13 mouse cellular contexts compared by ENCODE assay signal in genomic region chrX:161634342-161634741, GRCm38 (mm10).
DNase-seq lines count a peak whose midpoint lies in the region; ATAC-seq lines count a peak whose summit lies in the region.
"Had no signal": no experiment of that assay in that cellular context is flagged by ENCODE, and none has a peak within 500 bp of the region (broad histone marks: within the 10 kb centered on the region; RNA-seq: fewer than 3 reads in every experiment).

No protein-coding gene starts in this region.

- no peak overlapping the region for H3K9ac ChIP-seq in forebrain, embryonic 16.5 days (replicated peaks; ENCODE audit: low read depth, low read length)
- H3K9ac ChIP-seq in midbrain, embryonic 16.5 days (ENCODE audit: low read depth, low read length), result no peak overlapping the region
- H3K9ac ChIP-seq in intestine, embryonic 16.5 days (ENCODE audit: low read depth, low read length), result no peak overlapping the region
- H3K9ac ChIP-seq: intestine, embryonic 15.5 days; liver, postnatal 0 days had no signal

- H3K4me3 ChIP-seq in forebrain, embryonic 16.5 days (replicated peaks; ENCODE audit: low read length), result no peak overlapping the region
- H3K4me3 ChIP-seq in midbrain, embryonic 16.5 days (ENCODE audit: low read depth, low read length), result no peak overlapping the region
- no peak overlapping the region for H3K4me3 ChIP-seq in intestine, embryonic 16.5 days (ENCODE audit: low read length)
- H3K4me3 ChIP-seq: intestine, embryonic 15.5 days had no signal

- DNase-seq in kidney, adult 9 months, result peak; percentile 4
- no peak for DNase-seq in kidney, postnatal 4 days
- peak; percentile 5 for DNase-seq in MN1 (ENCODE audit: low spot score)
- no peak for DNase-seq in spleen, postnatal 4 days (ENCODE audit: low spot score in 2 of 2)
- DNase-seq in left cerebral cortex, postnatal 4 days, result no peak
- DNase-seq: liver, postnatal 0 days; right cerebral cortex, postnatal 25 days had no signal

- no peaks in the 10 kb centered on the region for H3K36me3 ChIP-seq in forebrain, embryonic 16.5 days (ENCODE audit: control insufficient read depth, insufficient read depth)
- H3K36me3 ChIP-seq in midbrain, embryonic 16.5 days (ENCODE audit: control insufficient read depth, insufficient read depth, low read length), result no peaks in the 10 kb centered on the region
- H3K36me3 ChIP-seq in intestine, embryonic 16.5 days (ENCODE audit: control insufficient read depth, insufficient read depth, low read length), result no peaks in the 10 kb centered on the region
- H3K36me3 ChIP-seq: intestine, embryonic 15.5 days had no signal

- H3K9me3 ChIP-seq in forebrain, embryonic 16.5 days (ENCODE audit: control insufficient read depth, low read length), result no peaks in the 10 kb centered on the region
- H3K9me3 ChIP-seq in midbrain, embryonic 16.5 days (replicated peaks; ENCODE audit: control insufficient read depth, low read length, poor library complexity, severe bottlenecking), result no peaks in the 10 kb centered on the region
- H3K9me3 ChIP-seq in intestine, embryonic 16.5 days (ENCODE audit: control insufficient read depth, low read length), result no peaks in the 10 kb centered on the region
- H3K9me3 ChIP-seq: intestine, embryonic 15.5 days had no signal

- ATAC-seq in forebrain, embryonic 16.5 days, result peak; percentile 87
- ATAC-seq in midbrain, embryonic 16.5 days, result peak; percentile 96
- ATAC-seq in intestine, embryonic 16.5 days, result no peak
- ATAC-seq: intestine, embryonic 15.5 days; liver, postnatal 0 days had no signal

- no peaks in the 10 kb centered on the region for H3K4me1 ChIP-seq in forebrain, embryonic 16.5 days (replicated peaks; ENCODE audit: control insufficient read depth, insufficient read depth, low read length)
- no peaks in the 10 kb centered on the region for H3K4me1 ChIP-seq in midbrain, embryonic 16.5 days (ENCODE audit: control insufficient read depth, insufficient read depth, low read length)
- H3K4me1 ChIP-seq in intestine, embryonic 16.5 days (ENCODE audit: control insufficient read depth, insufficient read depth, low read length), result no peaks in the 10 kb centered on the region
- H3K4me1 ChIP-seq: intestine, embryonic 15.5 days had no signal

- WGBS in forebrain, embryonic 16.5 days, result 76% methylated on average over 2 of the region's 2 CpGs
- WGBS in midbrain, embryonic 16.5 days, result 78% methylated on average over 2 of the region's 2 CpGs
- WGBS in intestine, embryonic 16.5 days, result 59% methylated on average over 2 of the region's 2 CpGs

- intact Hi-C loops in left cerebral cortex, postnatal 4 days (cut with DNase I), result no loop called here

- no peak overlapping the region for H3K4me2 ChIP-seq in forebrain, embryonic 16.5 days (ENCODE audit: low read length)
- no peak overlapping the region for H3K4me2 ChIP-seq in midbrain, embryonic 16.5 days (ENCODE audit: low read length)
- no peak overlapping the region for H3K4me2 ChIP-seq in intestine, embryonic 16.5 days (ENCODE audit: low read depth, low read length)
- H3K4me2 ChIP-seq: heart, embryonic 11.5 days; intestine, embryonic 15.5 days had no signal

- no peak overlapping the region for H3K27ac ChIP-seq in forebrain, embryonic 16.5 days (ENCODE audit: low read length)
- no peak overlapping the region for H3K27ac ChIP-seq in midbrain, embryonic 16.5 days (ENCODE audit: low read length)
- no peak overlapping the region for H3K27ac ChIP-seq in intestine, embryonic 16.5 days (ENCODE audit: low read length)
- H3K27ac ChIP-seq: intestine, embryonic 15.5 days; stomach, postnatal 0 days had no signal

- H3K27me3 ChIP-seq in forebrain, embryonic 16.5 days (replicated peaks; ENCODE audit: control insufficient read depth, insufficient read depth, low read length), result no peaks in the 10 kb centered on the region
- H3K27me3 ChIP-seq in midbrain, embryonic 16.5 days (ENCODE audit: control insufficient read depth, insufficient read depth, low read depth, low read length), result no peaks in the 10 kb centered on the region
- no peaks in the 10 kb centered on the region for H3K27me3 ChIP-seq in intestine, embryonic 16.5 days (replicated peaks; ENCODE audit: control insufficient read depth, insufficient read depth, low read length)
- H3K27me3 ChIP-seq: intestine, embryonic 15.5 days had no signal

Comparison
In these comparisons a context has a peak if more than half of its experiments do, and no peak if none do; other contexts are left out.
1. DNase-seq: peak in kidney, adult 9 months (single experiment) and MN1 (single experiment); none in kidney, postnatal 4 days (0 of 2), spleen, postnatal 4 days (0 of 2) and left cerebral cortex, postnatal 4 days (single experiment).